8 mouse cellular contexts compared by ENCODE assay signal in genomic region chr4:116143317-116143811, GRCm38 (mm10). TPM values are rescaled to one million over a fixed set of nuclear protein-coding genes. Genes with fewer than 3 reads are reported as not detected.
DNase-seq lines count a peak whose midpoint lies in the region; ATAC-seq and TF ChIP-seq lines count a peak whose summit lies in the region.

No protein-coding gene starts in this region.

- peak overlapping the region; percentile 81; the same call in 1 of the 2 replicates for H3K9ac ChIP-seq in intestine, embryonic 16.5 days (ENCODE audit: low read depth, low read length)
- H3K9ac ChIP-seq in lung, embryonic 14.5 days, result peak overlapping the region; percentile 16; the same call in 1 of the 2 replicates
- H3K9ac ChIP-seq in stomach, embryonic 14.5 days (replicated peaks; ENCODE audit: low read depth, low read length), result peak overlapping the region; percentile 67; the same call in 1 of the 2 replicates

- H3K9me3 ChIP-seq in intestine, embryonic 16.5 days (ENCODE audit: control insufficient read depth, low read length), result no peaks in the 10 kb centered on the region
- H3K9me3 ChIP-seq in lung, embryonic 14.5 days (ENCODE audit: low read depth, low read length), result no peaks in the 10 kb centered on the region
- no peaks in the 10 kb centered on the region for H3K9me3 ChIP-seq in stomach, embryonic 14.5 days (ENCODE audit: control insufficient read depth, low read depth, low read length)

- no peaks in the 10 kb centered on the region for H3K27me3 ChIP-seq in intestine, embryonic 16.5 days (replicated peaks; ENCODE audit: control insufficient read depth, insufficient read depth, low read length)
- H3K27me3 ChIP-seq in lung, embryonic 14.5 days (ENCODE audit: insufficient read depth, low read length), result peaks cover 7% of the 10 kb centered on the region; the same call in 1 of the 2 replicates
- no peaks in the 10 kb centered on the region for H3K27me3 ChIP-seq in stomach, embryonic 14.5 days (ENCODE audit: control insufficient read depth, insufficient read depth, low read length)

- peak; percentile 33 for DNase-seq in Muller cell, postnatal 12 days (ENCODE audit: inconsistent ontology term)
- DNase-seq in cerebellum, adult 11-12 months, result peak; percentile 99
- DNase-seq in gastrocnemius, adult 8-10 months (ENCODE audit: low spot score in 2 of 2), result peak; percentile 9 to 19
- DNase-seq in lung, embryonic 14.5 days, result no peak
- no peak for DNase-seq in thymus, postnatal 36 days
- DNase-seq in urinary bladder, postnatal 10 days (ENCODE audit: low spot score), result no peak

- peak overlapping the region; percentile 74 for H3K4me3 ChIP-seq in intestine, embryonic 16.5 days (ENCODE audit: low read length)
- peak overlapping the region; percentile 54 for H3K4me3 ChIP-seq in lung, embryonic 14.5 days (ENCODE audit: low read depth, low read length)
- peak overlapping the region; percentile 66; the same call in 1 of the 2 replicates for H3K4me3 ChIP-seq in stomach, embryonic 14.5 days (ENCODE audit: low read depth, low read length)

- no peak overlapping the region for H3K27ac ChIP-seq in intestine, embryonic 16.5 days (ENCODE audit: low read length)
- no peak overlapping the region for H3K27ac ChIP-seq in lung, embryonic 14.5 days (ENCODE audit: low read depth)
- no peak overlapping the region for H3K27ac ChIP-seq in stomach, embryonic 14.5 days (ENCODE audit: low read length)

- 0 out of 2 replicates have a peak, but pooled peaks have one; percentile 25 for ATAC-seq in intestine, embryonic 16.5 days
- ATAC-seq in lung, embryonic 14.5 days (ENCODE audit: insufficient read depth), result peak; percentile 25; the same call in 1 of the 2 replicates
- no peak for ATAC-seq in stomach, embryonic 14.5 days (ENCODE audit: insufficient number of reproducible peaks, insufficient read depth, low FRiP score, low read depth)

- 19% methylated on average over 7 of the region's 7 CpGs for WGBS in intestine, embryonic 16.5 days
- 4% methylated on average over 7 of the region's 7 CpGs for WGBS in lung, embryonic 14.5 days
- 5% methylated on average over 7 of the region's 7 CpGs for WGBS in stomach, embryonic 14.5 days

- peaks cover 10% of the 10 kb centered on the region for H3K4me1 ChIP-seq in intestine, embryonic 16.5 days (ENCODE audit: control insufficient read depth, insufficient read depth, low read length)
- H3K4me1 ChIP-seq in lung, embryonic 14.5 days (ENCODE audit: insufficient read depth), result peaks cover 5% of the 10 kb centered on the region; the same call in 1 of the 2 replicates
- H3K4me1 ChIP-seq in stomach, embryonic 14.5 days (ENCODE audit: control insufficient read depth, insufficient read depth, low read length), result peaks cover 10% of the 10 kb centered on the region

- H3K4me2 ChIP-seq in intestine, embryonic 16.5 days (ENCODE audit: low read depth, low read length), result peak overlapping the region; percentile 99
- peak overlapping the region; percentile 95 for H3K4me2 ChIP-seq in lung, embryonic 14.5 days
- peak overlapping the region; percentile 87 for H3K4me2 ChIP-seq in stomach, embryonic 14.5 days (replicated peaks; ENCODE audit: low read depth, low read length)

- no peaks in the 10 kb centered on the region for H3K36me3 ChIP-seq in intestine, embryonic 16.5 days (ENCODE audit: control insufficient read depth, insufficient read depth, low read length)
- H3K36me3 ChIP-seq in lung, embryonic 14.5 days (ENCODE audit: insufficient read depth), result no peaks in the 10 kb centered on the region
- H3K36me3 ChIP-seq in stomach, embryonic 14.5 days (ENCODE audit: control insufficient read depth, insufficient read depth, low read length), result no peaks in the 10 kb centered on the region

- no peak for TF ChIP-seq CTCF in lung, embryonic 14.5 days (IDR thresholded peaks at IDR 0.05; ENCODE audit: low read depth)

RNA-seq across cellular contexts. Expression of gene Lurap1, which starts 7.8 kb away (rescaled TPM):
- total RNA-seq in gastrocnemius, adult 8-10 months (2022), result 1 to 10 TPM; 4.4 to 7.7 (median 6.9) TPM
- 1.1 and 1.4 TPM in 2 replicates for polyA plus RNA-seq in intestine, embryonic 16.5 days (2015; fragmentation: Nextera tagmentation; extraction: Ambion mirVana)
- polyA plus RNA-seq in lung, embryonic 14.5 days (2014; fragmentation: Nextera tagmentation; extraction: Ambion mirVana), result 2.5 and 3.4 TPM in 2 replicates
- 3.0 and 3.5 TPM in 2 replicates for polyA plus RNA-seq in stomach, embryonic 14.5 days (2014; fragmentation: Nextera tagmentation; extraction: Ambion mirVana)

RNA-seq across cellular contexts. Expression of gene Pomgnt1, which starts 19.7 kb away (rescaled TPM):
- total RNA-seq in gastrocnemius, adult 8-10 months (2022), result 10 to 100 TPM; 50.0 to 51.9 (median 50.8) TPM
- 35.2 and 39.9 TPM in 2 replicates for polyA plus RNA-seq in intestine, embryonic 16.5 days (2015; fragmentation: Nextera tagmentation; extraction: Ambion mirVana)
- 63.3 and 66.5 TPM in 2 replicates for polyA plus RNA-seq in lung, embryonic 14.5 days (2014; fragmentation: Nextera tagmentation; extraction: Ambion mirVana)
- polyA plus RNA-seq in stomach, embryonic 14.5 days (2014; fragmentation: Nextera tagmentation; extraction: Ambion mirVana), result 56.5 and 61.7 TPM in 2 replicates

RNA-seq across cellular contexts. Expression of gene Rad54l, which starts 19.9 kb away (rescaled TPM):
- under 1 TPM; 0.18 to 0.46 (median 0.27) TPM for total RNA-seq in gastrocnemius, adult 8-10 months (2022)
- 21.7 and 24.4 TPM in 2 replicates for polyA plus RNA-seq in intestine, embryonic 16.5 days (2015; fragmentation: Nextera tagmentation; extraction: Ambion mirVana)
- 35.9 and 43.2 TPM in 2 replicates for polyA plus RNA-seq in lung, embryonic 14.5 days (2014; fragmentation: Nextera tagmentation; extraction: Ambion mirVana)
- 30.9 and 31.0 TPM in 2 replicates for polyA plus RNA-seq in stomach, embryonic 14.5 days (2014; fragmentation: Nextera tagmentation; extraction: Ambion mirVana)

RNA-seq across cellular contexts. Expression of gene Tspan1, which starts 24.0 kb away (rescaled TPM):
- total RNA-seq in gastrocnemius, adult 8-10 months (2022), result not detected
- polyA plus RNA-seq in intestine, embryonic 16.5 days (2015; fragmentation: Nextera tagmentation; extraction: Ambion mirVana), result 48.9 and 52.5 TPM in 2 replicates
- 7.0 and 7.5 TPM in 2 replicates for polyA plus RNA-seq in lung, embryonic 14.5 days (2014; fragmentation: Nextera tagmentation; extraction: Ambion mirVana)
- 50.2 and 51.7 TPM in 2 replicates for polyA plus RNA-seq in stomach, embryonic 14.5 days (2014; fragmentation: Nextera tagmentation; extraction: Ambion mirVana)

RNA-seq across cellular contexts. Expression of gene 1700042G07Rik, which starts 29.8 kb away (rescaled TPM):
- total RNA-seq in gastrocnemius, adult 8-10 months (2022), result not detected
- not detected in 2 replicates for polyA plus RNA-seq in intestine, embryonic 16.5 days (2015; fragmentation: Nextera tagmentation; extraction: Ambion mirVana)
- not detected in 2 replicates for polyA plus RNA-seq in lung, embryonic 14.5 days (2014; fragmentation: Nextera tagmentation; extraction: Ambion mirVana)
- not detected in 2 replicates for polyA plus RNA-seq in stomach, embryonic 14.5 days (2014; fragmentation: Nextera tagmentation; extraction: Ambion mirVana)

Comparison
In these comparisons a context has a peak if more than half of its experiments do, and no peak if none do; other contexts are left out.
1. DNase-seq: peak in Muller cell, postnatal 12 days (single experiment), cerebellum, adult 11-12 months (single experiment) and gastrocnemius, adult 8-10 months (2 of 2); none in lung, embryonic 14.5 days (single experiment), thymus, postnatal 36 days (0 of 2) and urinary bladder, postnatal 10 days (single experiment).
2. H3K9ac ChIP-seq: peak in every context shown above with its lines; median percentile 81 in intestine, embryonic 16.5 days; 67 in stomach, embryonic 14.5 days; 16 in lung, embryonic 14.5 days.
3. Peak in every context shown above with its lines, with median percentiles within 50 percentile points of each other: H3K4me2 ChIP-seq and H3K4me3 ChIP-seq.